Mouse (Mus musculus) monocyte, adult 2 months (primary cell): ENCODE data around the gene Dhtkd1.
"Not testable (repeated sequence)": the region's sequence is repeated elsewhere in the genome, so short reads cannot be mapped to it uniquely, and the experiment has no call there.

Experiments
- DNase-seq, 2 experiments: peaks; one replicate each; pipeline ENCODE4 v3.0.0; 2022; ENCODE audit warnings: low spot score in 2 of 2, low read depth in 1 of 2

Gene Dhtkd1

GRCm38 (mm10) chr2:5942416-5943032 is at the start of gene Dhtkd1:
Gene Dhtkd1 (minus strand): TSS chr2:5942792.
- DNase-seq, result no peak

GRCm38 (mm10) chr2:5977532-5977931 is 34.9 kb upstream of the Dhtkd1 start:
- no peak for DNase-seq

- DNase-seq, result not testable (repeated sequence)
Observed at GRCm38 (mm10) chr2:5970629-5971028, 28.0 kb upstream of the Dhtkd1 start.

GRCm38 (mm10) chr2:5965972-5966371 is 23.4 kb upstream of the Dhtkd1 start:
- no peak for DNase-seq

DNA sequence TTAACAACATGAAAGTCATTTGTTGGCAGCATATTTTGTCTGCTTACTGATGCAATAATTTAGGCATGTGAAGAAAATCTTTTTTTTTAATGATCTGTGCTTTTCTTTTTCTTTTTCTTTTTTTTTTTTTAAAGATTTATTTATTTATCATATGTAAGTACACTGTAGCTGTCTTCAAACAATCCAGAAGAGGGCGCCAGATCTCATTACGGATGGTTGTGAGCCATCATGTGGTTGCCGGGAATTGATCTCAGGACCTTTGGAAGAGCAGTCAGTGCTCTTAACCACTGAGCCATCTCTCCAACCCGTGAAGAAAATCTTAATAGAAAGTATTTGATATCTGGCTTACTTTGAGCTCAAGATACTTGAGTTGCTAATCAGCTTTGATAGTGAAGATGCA is 21.1 kb upstream of the Dhtkd1 start:
- not testable (repeated sequence) for DNase-seq

DNA sequence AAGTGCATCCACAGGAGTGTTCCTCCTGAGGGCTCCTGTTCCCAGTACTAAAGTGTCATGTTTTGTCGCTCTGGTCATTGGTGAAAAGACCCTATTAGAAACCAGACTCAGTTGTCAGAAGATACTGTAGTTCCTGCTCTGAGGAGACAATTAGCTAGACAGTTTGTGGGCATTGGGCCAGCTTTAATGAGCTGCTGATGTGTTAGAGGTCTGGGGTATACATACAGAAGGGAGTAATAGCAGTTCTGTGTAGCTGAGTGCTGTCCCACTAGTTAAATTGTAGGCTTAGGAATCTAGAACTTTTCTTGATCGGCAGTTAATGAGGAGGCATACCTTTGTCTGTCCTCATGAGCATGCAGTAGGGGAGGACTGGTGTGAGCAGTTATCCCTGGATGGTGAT is 19.7 kb upstream of the Dhtkd1 start:
- DNase-seq, result no peak

DNA sequence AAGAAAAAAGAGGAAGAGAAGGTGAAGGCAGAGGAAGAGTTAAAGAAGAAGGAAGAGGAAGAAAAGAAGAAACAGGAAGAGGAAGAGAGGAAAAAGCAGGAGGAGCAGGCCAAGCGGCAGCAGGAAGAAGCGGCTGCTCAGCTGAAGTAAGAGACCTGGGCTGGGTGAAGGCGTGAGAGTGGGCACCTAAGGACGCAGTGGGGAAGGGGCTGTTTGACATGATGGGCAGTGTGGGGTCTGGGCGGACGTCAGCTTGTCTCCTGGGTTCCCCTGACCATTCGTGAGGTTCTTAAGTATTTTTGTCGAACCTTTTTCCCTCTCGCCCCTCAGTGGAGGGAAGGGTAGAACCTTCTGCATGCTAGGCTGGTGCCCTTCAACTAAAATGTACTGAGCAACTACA is 15.1 kb upstream of the Dhtkd1 start:
- no peak for DNase-seq

GRCm38 (mm10) chr2:5951621-5952211 is 9.1 kb upstream of the Dhtkd1 start:
- no peak for DNase-seq

- DNase-seq, result peak; percentile 77 to 92
Observed at GRCm38 (mm10) chr2:5950766-5951595, 8.4 kb upstream of the Dhtkd1 start, which contains the start of gene Upf2. Gene Upf2 (plus strand): TSS chr2:5951469.

DNA sequence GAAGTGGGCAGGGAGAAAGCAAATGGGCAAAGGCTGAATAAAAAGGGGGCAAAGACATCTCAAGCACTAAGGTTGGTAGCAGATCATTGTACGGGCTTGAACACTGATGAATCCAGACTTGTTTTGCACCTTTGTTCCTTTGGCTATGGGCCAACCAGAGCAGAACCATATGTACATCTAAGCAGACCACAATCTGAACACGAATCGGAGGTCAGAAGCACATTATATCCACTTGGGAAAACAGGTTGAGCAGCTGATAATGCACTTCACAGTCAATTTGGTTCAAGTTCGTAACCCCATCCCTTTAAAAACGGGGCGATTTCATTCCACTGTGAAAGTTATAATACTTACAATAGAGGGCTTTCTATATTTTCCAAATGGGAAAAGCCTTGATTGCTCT is 7.7 kb upstream of the Dhtkd1 start:
- DNase-seq, result no peak

GRCm38 (mm10) chr2:5949821-5950220 is 7.2 kb upstream of the Dhtkd1 start:
- DNase-seq, result not testable (repeated sequence)

GRCm38 (mm10) chr2:5948964-5949363 is 6.4 kb upstream of the Dhtkd1 start:
- DNase-seq, result no peak

GRCm38 (mm10) chr2:5946876-5947275 is 4.3 kb upstream of the Dhtkd1 start:
- no peak for DNase-seq

DNA sequence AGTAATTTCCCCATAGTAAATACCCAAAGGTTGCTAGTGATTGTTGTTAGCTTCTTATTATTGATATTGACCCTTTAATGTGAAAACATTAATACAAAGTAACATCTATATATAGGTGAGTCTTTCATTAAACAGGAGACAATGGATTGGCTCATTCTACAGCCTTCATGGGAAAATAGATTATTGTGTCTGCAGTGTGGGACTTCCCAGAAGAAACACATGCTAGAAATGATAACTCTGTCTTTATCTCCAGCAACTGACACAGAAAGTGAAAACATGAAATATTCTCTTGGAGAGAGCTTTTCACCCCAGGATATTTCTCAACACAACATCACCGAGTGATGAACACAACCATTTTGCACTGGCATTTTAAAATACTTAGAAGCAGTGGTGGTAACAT is 3.0 kb upstream of the Dhtkd1 start:
- no peak for DNase-seq

GRCm38 (mm10) chr2:5943071-5943470 is 479 bp upstream of the Dhtkd1 start:
- no peak for DNase-seq

DNA sequence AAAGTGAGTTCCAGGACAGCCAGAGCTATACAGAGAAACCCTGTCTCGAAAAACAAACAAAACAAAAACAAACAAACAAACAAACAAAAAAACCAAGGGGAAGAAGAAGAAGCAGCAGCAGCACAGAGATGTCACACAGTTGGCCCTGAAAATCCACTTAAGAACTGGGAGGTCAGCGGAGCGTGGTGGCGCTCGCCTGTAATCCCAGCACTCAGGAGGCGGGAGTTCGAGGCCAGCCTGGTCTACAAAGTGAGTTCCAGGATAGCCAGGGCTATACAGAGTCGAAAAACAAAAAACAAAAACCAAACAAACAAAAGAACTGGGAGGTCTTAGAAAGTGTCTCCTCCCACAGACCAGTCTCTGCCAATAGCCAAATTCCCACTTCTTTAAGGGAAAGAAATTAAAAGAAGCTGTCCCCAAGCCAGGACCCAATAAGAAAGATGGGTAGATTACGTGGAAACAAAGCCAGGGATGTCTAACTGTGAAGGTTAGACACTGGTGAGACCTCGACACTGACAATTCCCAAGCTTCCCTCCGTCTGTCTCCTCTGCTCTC is 654 bp downstream of the Dhtkd1 start:
- no peak for DNase-seq

- DNase-seq, result no peak
Observed at GRCm38 (mm10) chr2:5940936-5941335, 1.7 kb downstream of the Dhtkd1 start.

GRCm38 (mm10) chr2:5939911-5940310 is 2.7 kb downstream of the Dhtkd1 start:
- no peak for DNase-seq

DNA sequence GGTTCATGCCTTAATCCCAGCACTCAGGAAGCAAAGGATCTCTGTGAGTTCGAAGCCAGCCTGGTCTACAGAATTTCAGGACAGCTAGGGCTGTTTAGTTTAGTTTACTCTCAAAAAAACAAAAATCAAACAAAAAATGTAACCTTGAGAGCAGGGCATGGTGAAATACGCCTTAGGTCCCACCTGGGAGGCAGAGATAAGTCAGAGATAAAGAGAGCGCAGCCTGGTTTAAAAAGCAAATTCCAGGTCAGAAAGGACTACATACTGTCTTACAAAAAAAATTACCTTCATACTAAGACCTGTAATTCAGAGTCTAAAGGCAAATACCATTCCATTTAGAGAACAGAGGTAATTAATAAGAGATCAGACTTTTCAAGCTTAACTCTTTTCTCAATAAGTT is 3.3 kb downstream of the Dhtkd1 start:
- no peak for DNase-seq

GRCm38 (mm10) chr2:5936550-5936949 is 6.0 kb downstream of the Dhtkd1 start:
- no peak for DNase-seq

DNA sequence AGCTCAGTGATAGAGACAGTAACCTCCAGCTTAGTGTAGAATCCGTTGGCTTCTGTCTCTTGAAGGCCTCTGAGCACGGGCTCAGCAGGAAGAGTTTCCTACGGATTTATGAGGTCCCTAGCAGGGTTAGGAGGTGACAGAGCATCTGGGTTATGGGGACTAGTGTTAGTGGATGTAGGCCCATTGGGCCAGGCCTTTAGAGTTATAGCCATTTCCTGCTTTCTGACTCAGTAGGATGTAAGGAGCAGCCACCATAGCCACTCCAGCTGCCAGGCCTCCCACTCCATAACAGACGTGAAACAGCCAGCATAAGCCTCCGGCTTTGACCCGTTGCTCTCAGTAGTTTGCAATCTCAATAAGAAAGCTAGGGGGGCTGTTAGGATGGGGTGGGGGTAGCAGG is 6.5 kb downstream of the Dhtkd1 start:
- no peak for DNase-seq

GRCm38 (mm10) chr2:5934936-5935335 is 7.7 kb downstream of the Dhtkd1 start:
- DNase-seq, result no peak
